Mouse (Mus musculus): ENCODE data around the gene Mcf2l.

GRCm38 (mm10) chr8:12877126-12877525, 3.5 kb downstream of the Mcf2l start:
- TF ChIP-seq CTCF (IDR thresholded peaks at IDR 0.05; ENCODE audit: borderline replicate concordance, control insufficient read depth, extremely low read depth, insufficient read depth, low read length, poor library complexity) = no peak
- no peak for TF ChIP-seq POLR2A (IDR thresholded peaks at IDR 0.05; ENCODE audit: control insufficient read depth, extremely low read depth, insufficient read depth, low read length, poor library complexity)

All from thymus, adult 2 months (tissue).